Mouse (Mus musculus): ENCODE measurements at regions not wholly inside any gene's neighbourhood (a gene's known extent, or its start where the extent isn't known, plus 50 kb on each side); places are given as distances from the start of the nearest gene placed in this dataset.
A peak's percentile ranks its signal among the peaks of the same experiment; 100 is the strongest.

- DNase-seq: peak; percentile 9
Observed at GRCm38 (mm10) chr2:64706646-64707177, 318.1 kb downstream of the Grb14 start.

- no peak for DNase-seq
Observed at GRCm38 (mm10) chr2:64695974-64696373, 328.8 kb downstream of the Grb14 start.

GRCm38 (mm10) chr2:64691444-64691843 lies 333.3 kb downstream of the Grb14 start:
- no peak for DNase-seq

GRCm38 (mm10) chr2:64690996-64691395 lies 333.8 kb downstream of the Grb14 start:
- no peak for DNase-seq

GRCm38 (mm10) chr2:64686781-64687180 lies 338.0 kb downstream of the Grb14 start:
- peak; percentile 82 for DNase-seq

GRCm38 (mm10) chr2:64649614-64650013 lies 375.2 kb downstream of the Grb14 start:
- DNase-seq: no peak

GRCm38 (mm10) chr2:64616931-64617330 lies 407.9 kb downstream of the Grb14 start:
- DNase-seq: no peak

- no peak for DNase-seq
Observed at GRCm38 (mm10) chr2:64606864-64607263, 417.9 kb downstream of the Grb14 start.

GRCm38 (mm10) chr2:64582258-64582657 lies 442.5 kb downstream of the Grb14 start:
- no peak for DNase-seq

GRCm38 (mm10) chr2:64536032-64536431 lies 438.2 kb upstream of the Fign start:
- no peak for DNase-seq

- DNase-seq: no peak
Observed at GRCm38 (mm10) chr2:64535351-64535851, 437.6 kb upstream of the Fign start.

- no peak for DNase-seq
Observed at GRCm38 (mm10) chr2:64534869-64535268, 437.0 kb upstream of the Fign start.

- no peak for DNase-seq
Observed at GRCm38 (mm10) chr2:64534344-64534743, 436.5 kb upstream of the Fign start.

GRCm38 (mm10) chr2:64522722-64523121 lies 424.9 kb upstream of the Fign start:
- no peak for DNase-seq

- DNase-seq: no peak
Observed at GRCm38 (mm10) chr2:64522233-64522632, 424.4 kb upstream of the Fign start.

GRCm38 (mm10) chr2:64495725-64496124 lies 397.9 kb upstream of the Fign start:
- DNase-seq: no peak

GRCm38 (mm10) chr2:64466412-64466970 lies 368.7 kb upstream of the Fign start:
- no peak for DNase-seq

GRCm38 (mm10) chr2:64462466-64463114 lies 364.8 kb upstream of the Fign start:
- no peak for DNase-seq

- DNase-seq: no peak
Observed at GRCm38 (mm10) chr2:64462041-64462440, 364.2 kb upstream of the Fign start.

GRCm38 (mm10) chr2:64461636-64462035 lies 363.8 kb upstream of the Fign start:
- DNase-seq: no peak

- DNase-seq: no peak
Observed at GRCm38 (mm10) chr2:64458171-64458570, 360.3 kb upstream of the Fign start.

- no peak for DNase-seq
Observed at GRCm38 (mm10) chr2:64452690-64453089, 354.9 kb upstream of the Fign start.

- DNase-seq: no peak
Observed at GRCm38 (mm10) chr2:64451614-64452317, 353.9 kb upstream of the Fign start.

- DNase-seq: no peak
Observed at GRCm38 (mm10) chr2:64443171-64443570, 345.3 kb upstream of the Fign start.

All from heart, adult 11 months (tissue).